Mouse (Mus musculus) G1E (cell line): ENCODE measurements at regions not wholly inside any gene's neighbourhood (a gene's known extent, or its start where the extent isn't known, plus 50 kb on each side); places are given as distances from the start of the nearest gene placed in this dataset.

Experiments
- CTCF ChIP-seq: IDR thresholded peaks from 2 replicates; pipeline ENCODE4 v1.5.1; 2012; ENCODE audit warnings: low read depth, low read length, inconsistent platforms, mixed read lengths
- GATA1 ChIP-seq: IDR thresholded peaks from 2 replicates; pipeline ENCODE4 v1.6.1; 2012; ENCODE audit warnings: borderline replicate concordance, low read length, inconsistent platforms, mixed read lengths
- TAL1 ChIP-seq: conservative IDR thresholded peaks from 2 replicates; pipeline ENCODE4 v1.6.1; 2012; ENCODE audit warnings: low read depth, low read length, inconsistent platforms, mixed read lengths

DNA sequence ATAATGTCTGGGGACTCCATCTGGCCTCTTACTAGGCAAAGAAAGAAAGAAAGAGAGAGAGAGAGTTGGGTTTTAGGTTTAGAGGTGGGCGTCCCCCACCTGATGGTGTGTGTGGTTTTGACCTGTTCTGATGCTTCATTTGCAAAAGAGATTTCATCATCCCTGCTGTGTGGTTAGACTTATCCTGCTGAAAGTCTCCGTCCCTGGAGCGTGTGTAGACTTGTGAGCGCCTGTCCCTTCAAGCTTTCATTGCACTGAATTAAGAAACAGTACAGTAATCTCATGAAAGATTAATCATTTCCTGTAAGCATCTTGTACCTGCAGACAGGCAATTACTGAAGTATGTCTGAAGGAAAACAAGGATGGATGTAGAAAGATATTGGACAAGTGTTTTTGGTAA lies 2244.1 kb downstream of the 4930444P10Rik start:
- no peak for TF ChIP-seq CTCF
- TF ChIP-seq GATA1: no peak
- no peak for TF ChIP-seq TAL1
